Mouse (Mus musculus) layer of hippocampus, postnatal 25 days (tissue): ENCODE measurements around the gene Hdac9. TPM values are rescaled to one million over a fixed set of nuclear protein-coding genes. Genes with fewer than 3 reads are reported as not detected.
"Not testable (repeated sequence)": the region's sequence is repeated elsewhere in the genome, so short reads cannot be mapped to it uniquely, and the experiment has no call there.

Experiments used
- DNase-seq, 2 experiments: peaks; one replicate each; pipeline ENCODE4 v3.0.0; 2022; ENCODE audit warnings: mixed read lengths in 2 of 2, low spot score in 1 of 2; ENCODE audit errors: extremely low spot score in 1 of 2
- total RNA-seq, 2 experiments: library from RNA; stranded (reverse); gene quantifications; 2 replicates each; pipeline ENCODE4 v1.2.3; 2021

The Hdac9 gene
- total RNA-seq, 2 experiments from 2014 or later, result 33.2 to 40.1 TPM

DNA sequence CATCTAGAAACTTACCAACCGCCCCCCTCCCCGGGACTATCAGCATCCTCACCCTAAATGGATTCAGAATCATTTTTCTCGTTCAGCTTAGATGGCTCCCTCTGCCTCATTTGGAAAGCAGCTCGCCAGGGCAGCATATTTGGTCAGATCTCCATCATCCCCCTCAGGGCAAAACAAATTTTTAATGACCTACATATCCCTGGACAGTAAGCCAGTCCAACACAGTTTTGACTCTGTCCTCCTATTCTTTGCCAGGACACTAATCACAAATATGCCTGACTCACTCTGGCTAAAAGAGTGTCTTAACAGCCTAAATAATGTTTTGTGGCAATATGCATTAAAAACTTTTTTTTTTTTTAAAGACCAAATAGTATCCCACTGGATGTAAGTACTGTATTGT, 738.0 kb downstream of the Hdac9 start:
- DNase-seq, result no peak

DNA sequence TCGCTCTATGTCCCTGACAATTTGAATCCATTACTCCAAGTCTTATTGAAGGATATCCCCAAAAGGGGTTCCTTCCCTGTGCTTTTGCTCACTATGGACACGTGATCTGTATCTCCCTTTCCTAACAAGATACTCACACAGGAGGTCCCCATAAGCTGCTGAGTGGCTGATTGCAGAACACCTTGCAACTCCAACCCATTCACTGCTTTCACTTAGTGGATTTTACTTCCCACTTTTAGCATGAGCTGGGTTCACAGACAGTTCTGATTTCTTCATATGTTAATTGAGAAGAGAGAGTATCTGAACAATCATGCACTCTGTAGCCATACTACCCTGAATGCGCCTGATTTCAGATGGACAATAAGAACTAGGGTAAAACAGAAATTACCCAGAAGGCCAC, 740.1 kb downstream of the Hdac9 start:
- no peak for DNase-seq

DNA sequence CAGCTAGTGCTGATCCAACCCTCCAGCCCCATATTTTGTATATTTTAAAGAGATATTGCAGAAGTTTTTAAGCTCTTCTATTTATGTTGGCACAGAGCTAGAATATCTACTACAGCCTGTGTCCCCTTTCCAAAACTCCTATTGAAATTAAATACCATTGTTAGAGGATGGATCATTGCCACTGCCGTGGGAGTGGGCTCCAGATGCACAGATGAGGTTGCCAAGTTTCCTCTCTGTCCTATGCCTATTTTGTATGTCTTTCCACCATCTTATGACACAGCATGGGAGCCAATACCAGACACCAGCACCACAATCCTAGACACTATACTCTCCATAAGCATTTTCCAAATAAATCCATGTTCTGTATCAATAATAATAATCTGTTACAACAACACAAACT, 743.9 kb downstream of the Hdac9 start:
- DNase-seq, result peak in 1 of 2 experiments; percentile 31

DNA sequence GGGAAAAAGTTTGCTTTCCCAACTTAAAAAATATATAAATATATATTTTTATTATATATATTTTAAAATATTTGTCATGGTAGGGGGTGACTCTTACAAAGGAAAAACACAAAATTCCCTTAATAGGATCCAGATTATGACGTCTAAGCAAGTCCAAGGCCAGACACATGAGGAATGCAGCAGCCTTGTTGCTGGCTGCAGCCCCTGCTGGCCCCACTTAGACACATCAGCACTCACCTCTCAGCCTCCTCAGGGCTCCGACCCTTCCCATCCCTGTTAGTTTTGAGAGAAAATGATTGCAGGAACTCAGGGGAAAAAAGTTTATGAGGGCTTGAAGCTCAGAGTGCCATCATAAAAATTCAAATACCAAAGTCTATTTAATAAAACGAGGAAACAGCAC, 746.3 kb downstream of the Hdac9 start:
- no peak for DNase-seq

DNA sequence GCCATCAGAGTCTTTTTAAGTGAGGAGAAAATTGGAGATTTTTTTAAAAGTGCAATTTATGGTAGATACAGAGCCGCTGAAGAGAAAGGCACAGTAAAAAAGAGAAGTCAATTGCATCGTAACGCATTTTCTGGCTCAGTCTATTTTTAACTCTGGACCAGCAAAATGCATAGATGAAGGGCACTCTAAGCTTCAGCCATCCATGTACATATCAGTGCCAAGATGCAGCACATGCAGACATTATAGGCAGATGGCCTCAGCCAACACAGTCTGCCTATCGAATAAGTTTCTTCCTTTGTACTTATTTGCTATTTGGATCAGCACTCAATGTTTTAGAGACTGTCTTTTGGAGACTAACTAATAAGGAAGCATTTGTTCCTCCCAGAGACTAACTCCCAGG, 751.2 kb downstream of the Hdac9 start:
- no peak for DNase-seq

DNA sequence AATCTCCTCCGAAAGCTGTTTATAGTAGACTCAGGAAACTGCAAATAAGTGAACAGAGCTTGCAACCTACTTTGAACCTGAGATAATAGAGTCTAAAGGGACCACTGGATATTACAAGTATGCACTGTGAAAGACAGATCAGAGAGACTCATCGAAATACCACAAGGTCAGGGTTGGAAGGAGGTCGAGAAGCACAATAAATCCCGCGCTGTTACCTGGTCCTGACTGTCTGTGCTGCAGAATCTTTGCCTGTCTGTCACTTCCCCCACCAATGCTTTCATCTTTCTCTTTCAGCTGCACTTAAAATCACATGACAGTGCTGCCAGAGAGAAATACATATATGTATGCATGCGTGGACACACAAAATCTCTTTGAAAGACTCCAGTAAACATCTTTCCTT, 760.6 kb downstream of the Hdac9 start:
- DNase-seq, result no peak

DNA sequence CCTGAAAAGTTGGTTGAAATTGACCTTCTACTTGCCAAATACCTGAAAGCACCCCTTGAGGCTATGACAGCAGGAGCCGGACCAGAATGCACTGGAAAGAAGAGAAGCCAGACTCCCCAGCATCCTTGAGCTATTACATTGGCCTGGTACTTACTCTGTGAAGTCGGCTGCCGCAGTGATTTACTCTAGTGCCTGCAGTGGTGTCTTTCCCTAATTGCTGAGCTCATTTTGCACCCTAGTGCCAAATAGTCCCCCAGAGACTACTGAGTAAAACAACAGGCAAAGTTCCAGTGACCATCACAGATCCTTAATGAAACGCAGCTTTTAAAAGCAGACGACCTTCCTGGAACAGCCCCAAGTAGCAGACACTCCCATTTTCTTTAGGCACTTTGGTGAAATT, 761.2 kb downstream of the Hdac9 start:
- no peak for DNase-seq

DNA sequence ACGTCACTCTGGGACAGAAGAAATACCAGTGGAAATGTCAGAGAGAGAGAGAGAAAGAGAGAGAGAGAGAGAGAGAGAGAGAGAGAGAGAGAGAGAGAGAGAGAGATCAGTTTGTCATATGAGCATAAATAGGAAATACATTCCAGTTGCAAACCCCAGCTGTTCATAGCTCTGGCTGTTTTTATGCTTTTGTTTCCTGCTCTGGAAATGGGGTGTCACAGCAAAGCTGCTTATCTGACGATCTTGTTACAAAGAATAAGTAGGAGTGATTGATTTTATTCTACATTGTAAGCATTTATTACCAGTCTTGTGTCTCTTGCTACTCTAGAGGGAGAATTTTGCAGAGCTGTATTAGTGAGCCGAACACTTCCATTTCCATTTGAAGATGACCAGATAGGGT, 762.1 kb downstream of the Hdac9 start:
- no peak for DNase-seq

DNA sequence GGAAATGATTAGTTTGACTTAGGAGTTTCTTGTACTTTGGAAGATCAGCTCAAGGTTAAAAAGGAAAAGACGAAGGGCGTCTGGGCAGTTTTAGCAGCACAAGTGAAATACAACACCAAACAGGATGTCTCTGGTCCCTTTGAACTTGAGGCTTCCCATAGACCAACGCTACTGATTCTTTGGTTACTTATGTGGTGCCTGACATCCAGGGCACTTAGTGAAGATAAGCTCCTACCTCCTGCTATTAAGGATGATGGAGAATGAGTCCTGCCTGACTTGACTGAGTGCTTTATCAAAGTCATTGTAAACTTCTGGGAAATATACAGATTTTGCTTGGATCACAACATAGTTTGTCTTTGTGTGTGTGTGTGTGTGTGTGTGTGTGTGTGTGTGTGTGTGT, 765.6 kb downstream of the Hdac9 start:
- no peak for DNase-seq

DNA sequence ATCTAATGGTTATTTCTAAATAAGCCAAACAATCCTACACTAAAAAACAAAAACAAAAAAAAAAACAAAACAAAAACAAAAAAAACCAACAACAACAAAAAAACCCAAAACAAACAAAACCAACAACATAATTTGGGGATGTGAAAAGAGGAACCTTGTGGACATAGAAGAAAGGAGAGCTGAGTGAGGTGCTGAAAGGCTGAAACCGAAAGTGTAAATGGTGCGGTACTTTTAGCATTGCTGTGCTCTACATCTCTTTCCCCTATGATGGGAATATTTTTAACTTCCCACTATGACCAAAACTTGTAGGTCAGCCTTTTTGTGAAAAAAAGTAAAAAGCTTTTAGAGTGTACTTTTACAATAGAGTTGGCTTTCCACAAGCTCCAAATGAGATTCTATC, 774.2 kb downstream of the Hdac9 start:
- no peak for DNase-seq

DNA sequence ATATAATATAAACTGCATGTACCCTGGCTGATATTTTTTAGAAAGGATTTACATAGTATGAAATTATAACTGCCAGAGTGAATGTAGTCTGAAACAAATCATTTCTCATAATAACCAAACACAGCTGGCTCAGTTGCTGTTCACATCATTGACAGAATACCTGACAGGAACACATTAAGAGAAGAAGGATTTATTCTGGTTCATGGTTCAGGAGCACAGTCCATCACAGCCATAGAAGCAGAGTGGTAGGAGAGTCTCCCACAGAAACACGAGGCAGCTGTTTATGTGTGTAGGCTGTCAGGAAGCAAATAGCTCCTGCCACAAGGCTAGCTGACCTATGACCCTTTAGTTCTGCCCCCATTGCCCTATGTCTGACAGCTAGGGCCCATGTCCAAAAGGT, 803.6 kb downstream of the Hdac9 start:
- no peak for DNase-seq

DNA sequence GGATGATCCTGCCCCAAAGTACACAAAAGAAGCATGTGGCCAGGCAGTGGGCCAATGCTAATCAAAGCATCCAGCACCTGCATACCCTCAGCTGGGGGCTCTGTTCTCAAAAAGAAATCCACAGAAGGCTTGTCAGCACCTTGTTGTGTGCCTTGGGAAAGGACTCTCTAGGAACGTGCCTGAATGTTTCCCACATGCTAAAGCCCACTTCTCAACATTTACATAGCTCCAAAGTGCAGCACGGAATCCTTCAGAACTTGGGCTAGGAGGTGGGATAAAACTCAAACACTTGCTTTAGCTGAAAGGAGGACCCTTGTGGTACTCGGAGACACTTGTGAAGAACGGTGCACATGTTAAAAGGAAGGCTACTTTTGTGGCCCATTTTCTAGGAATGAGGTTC, 823.9 kb downstream of the Hdac9 start:
- DNase-seq, result no peak

DNA sequence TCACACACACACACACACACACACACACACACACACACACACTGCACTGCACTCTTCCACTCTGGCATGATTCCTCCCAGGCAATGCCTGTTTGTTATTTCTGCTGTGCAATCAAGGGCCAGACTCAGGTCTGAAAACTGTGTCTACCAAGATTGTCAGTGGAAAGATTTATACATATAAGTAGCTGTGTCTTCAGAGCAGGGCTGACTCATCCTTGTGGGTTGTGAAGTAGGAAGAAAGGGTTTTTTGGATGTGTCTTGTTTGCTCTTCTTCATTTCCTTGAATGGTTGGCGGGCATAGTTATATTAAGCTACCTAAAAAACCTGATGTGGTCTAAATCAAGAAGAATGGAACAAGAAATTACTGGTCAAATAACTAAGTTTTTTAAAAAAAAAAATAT, 825.0 kb downstream of the Hdac9 start:
- no peak for DNase-seq

DNA sequence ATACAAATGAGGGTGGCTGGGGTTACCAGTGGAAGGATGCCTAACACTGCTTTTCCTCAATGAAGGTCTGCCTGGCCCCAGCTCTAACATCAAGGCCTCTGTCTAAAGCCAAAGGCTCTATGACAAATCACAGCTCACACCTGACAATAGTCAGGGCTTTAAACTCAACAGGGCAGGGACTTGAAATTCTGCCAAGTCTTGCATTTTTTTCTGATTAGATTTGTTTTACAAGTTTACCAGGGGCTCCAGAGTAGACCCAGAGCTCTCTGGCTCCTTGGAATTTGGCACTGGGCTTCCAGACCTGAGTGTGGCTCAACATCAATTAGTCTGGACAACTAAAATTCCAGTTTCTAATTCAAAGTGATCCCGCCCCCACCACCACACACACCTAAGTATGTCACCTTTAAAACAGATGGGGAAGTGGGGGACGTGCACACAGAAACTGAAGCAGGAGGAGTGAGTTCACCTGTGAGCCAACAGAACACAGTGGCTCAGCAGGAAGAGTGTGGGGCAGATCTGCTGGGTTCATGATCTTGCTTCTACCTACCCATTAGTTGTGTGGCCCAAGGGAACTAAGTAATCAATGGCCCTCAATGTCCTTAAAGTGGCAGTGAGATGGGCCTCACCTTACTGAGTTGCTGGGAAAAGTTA, 829.5 kb downstream of the Hdac9 start:
- no peak for DNase-seq

DNA sequence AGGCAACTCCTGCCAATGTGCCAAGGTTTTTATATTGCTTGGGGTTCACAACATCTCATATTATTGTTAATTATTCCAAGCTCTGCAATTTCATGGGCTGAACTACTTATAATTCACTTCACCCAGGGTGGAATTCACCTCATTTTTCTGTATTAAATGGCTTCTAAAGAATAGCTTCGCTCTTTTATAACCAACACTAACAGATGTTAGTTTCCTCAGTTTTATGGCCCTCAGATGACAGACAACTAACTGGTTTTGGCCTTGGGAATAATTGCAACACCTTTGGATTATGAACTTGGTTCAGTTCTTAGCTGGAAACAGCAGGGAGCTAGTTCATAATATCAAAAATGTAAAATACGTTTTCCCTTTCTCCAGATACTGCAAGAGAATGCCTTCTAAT, 839.9 kb downstream of the Hdac9 start:
- DNase-seq, result no peak

DNA sequence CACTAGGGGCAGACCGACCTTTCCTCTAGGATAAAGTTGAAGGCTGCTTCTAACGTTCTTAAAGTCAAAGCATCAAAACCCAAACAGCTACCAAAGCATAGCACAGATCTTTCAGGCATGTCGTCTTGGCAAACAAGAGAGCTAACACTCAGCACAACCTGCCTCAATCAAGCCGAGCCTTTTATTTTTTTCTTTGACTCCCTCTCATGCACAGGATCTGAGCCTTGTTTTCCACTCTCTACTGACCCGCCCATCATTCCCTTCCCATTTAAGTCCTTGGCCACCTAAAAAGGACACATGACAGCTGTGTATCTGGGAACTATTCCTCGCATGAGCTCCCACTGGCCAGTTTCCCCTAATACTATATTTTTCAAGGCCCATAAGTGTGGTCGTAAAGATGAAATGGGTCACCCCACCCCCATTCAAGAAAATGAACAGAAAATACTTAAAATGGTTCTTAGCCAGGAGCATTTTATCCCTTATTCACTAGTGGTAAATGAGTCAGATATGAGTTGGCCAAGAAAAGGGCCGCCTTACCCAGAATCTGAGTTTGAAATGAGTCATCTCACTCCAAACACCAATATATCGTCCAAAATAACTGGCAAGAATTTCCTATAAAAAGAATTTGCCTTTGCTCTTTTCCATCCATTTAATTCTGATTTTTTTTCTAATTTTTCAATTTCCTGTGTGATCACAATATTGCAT, 840.9 kb downstream of the Hdac9 start:
- DNase-seq, result no peak

DNA sequence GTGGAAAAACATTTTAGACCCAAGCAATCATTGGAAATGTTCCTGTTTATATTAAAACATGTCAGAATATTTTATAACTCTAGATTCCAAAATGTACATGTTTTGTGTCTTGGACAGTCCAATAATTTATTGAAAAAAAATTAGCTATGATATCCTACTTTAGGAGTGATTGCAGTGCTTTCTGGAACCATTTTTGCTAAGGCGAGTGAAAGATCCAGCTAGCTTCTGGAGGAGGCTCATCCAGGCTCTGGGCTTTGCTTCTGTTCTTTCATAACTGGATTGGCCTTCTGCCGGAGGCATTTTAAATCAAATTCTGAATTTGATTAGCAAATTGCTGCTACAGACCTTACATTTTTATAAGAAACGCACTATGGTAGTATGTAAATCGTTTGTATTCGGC, 864.4 kb downstream of the Hdac9 start:
- no peak for DNase-seq

DNA sequence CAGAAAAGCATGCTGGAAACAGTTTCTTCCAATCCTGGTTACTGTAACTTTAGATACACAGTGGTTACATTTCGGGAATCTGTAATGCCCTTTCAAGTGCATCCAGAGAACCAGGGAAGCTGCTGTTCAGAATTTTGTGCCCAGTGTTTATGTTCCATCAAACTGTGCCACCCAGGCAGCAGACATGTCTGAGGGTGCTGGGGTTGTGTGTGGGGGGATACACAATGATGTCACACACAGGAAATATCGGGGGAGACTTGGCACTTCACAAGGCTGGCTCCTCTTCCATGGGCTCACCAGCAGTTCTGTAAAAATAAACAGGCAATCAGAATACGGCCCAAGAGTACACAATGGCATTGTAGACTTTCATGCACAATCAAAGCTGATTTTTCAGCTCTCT, 864.9 kb downstream of the Hdac9 start:
- DNase-seq, result no peak

DNA sequence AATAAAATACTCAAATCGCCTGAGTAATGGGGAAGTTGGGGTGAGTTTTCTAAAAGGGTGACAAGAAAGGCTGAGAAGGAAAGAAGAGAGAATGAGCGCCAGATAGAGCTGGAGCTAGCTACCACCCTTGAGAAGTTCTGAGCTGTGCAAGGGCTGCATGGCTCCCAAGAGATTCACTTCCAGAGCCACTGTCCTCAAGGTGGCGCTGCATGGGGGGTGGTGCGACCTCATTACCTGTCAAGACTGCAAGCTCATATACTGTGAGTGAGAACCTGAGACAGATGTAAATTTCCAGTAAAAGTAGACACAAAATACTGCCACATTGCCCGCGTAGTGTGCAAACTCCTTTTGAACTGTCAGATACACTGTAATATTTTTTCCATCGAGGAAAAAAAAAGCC, 865.8 kb downstream of the Hdac9 start:
- no peak for DNase-seq

DNA sequence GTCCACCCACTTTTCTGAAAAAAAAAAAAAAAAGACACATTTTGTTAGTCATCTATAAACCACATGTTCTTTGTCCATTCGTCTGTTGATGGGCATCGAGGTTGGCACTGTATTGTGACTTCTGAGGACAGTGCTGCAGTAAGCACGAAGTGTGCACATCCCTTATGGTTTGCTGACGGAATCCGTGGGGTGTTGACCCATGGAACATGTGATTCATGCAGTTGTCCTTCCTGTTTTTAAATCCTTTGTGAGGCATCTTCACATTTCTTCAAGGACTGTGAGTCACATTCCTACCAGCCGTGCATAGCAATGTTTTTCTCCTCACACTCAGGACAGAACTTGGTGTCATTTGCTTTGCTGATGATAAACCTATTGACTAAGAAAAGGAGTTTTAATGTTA, 875.9 kb downstream of the Hdac9 start:
- DNase-seq, result no peak

DNA sequence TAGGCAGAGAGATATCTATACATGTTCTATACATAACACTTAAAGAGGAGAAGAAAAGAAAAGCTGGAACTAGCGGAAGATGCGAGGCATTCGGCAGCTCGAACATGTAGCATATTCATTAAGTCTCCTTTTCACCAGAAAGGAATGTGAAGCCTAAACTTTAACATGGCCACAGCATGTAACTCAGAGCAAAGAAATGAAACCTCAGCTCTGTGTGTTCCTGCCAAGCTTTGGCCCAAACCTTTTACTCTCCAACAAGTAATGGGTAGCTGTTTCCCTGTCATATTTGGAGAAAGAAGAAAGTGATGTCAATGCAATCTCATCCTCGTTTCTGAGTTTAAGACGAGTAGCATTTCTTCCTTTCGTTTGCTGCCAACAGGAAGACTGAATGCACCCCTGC, 876.8 kb downstream of the Hdac9 start:
- DNase-seq, result no peak

DNA sequence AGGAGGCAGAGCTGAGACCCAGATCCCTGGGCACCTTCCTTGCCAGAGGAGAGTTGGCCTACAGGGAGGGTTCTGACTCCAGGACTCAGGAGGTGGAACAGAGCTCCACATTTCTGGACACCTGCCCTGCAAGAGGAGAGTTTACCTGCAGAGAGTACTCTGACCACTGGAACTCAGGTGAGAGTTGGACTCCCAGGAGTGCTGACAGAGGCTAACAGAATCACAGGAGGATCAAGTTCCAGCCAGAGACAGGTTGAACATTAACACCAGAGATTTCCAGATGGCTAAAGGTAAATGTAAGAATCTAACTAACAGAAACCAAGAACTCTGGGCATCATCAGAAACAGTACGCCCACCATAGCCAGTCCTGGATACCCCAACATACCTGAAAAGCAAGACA, 907.1 kb downstream of the Hdac9 start:
- DNase-seq, result not testable (repeated sequence)
